Mouse (Mus musculus) thymus, adult 2 months (tissue): ENCODE results near the gene Prkn.

Source experiments
- CTCF ChIP-seq: fragments of 200-500 bp; IDR thresholded peaks from 2 replicates; pipeline ENCODE4 v1.5.1; 2012; ENCODE audit warnings: mild to moderate bottlenecking, control low read depth, low read length, moderate library complexity, borderline replicate concordance; ENCODE audit not compliant: control insufficient read depth, poor library complexity, insufficient read depth; ENCODE audit errors: extremely low read depth
- POLR2A ChIP-seq: fragments of 200-500 bp; IDR thresholded peaks from 2 replicates; pipeline ENCODE4 v1.6.1; 2012; ENCODE audit warnings: mild to moderate bottlenecking, low read length, control low read depth, moderate library complexity; ENCODE audit not compliant: control insufficient read depth, poor library complexity, insufficient read depth; ENCODE audit errors: extremely low read depth

GRCm38 (mm10) chr17:12029921-12030461 is 1189.8 kb downstream of the Prkn start:
- TF ChIP-seq CTCF, result no peak
- TF ChIP-seq POLR2A, result no peak
